Mouse (Mus musculus) hindbrain, embryonic 14.5 days (tissue): ENCODE data around the gene Kitl. TPM values are rescaled to one million over a fixed set of nuclear protein-coding genes. Genes with fewer than 3 reads are reported as not detected.

Source experiments
- ATAC-seq: fragments of 200-750 bp; cut with Nextera tagmentation; 2 replicates; pipeline ENCODE4 v1.8.0; 2017; ENCODE audit warnings: moderate number of reproducible peaks, mild to moderate bottlenecking, moderate TSS enrichment, moderate library complexity; ENCODE audit not compliant: low FRiP score
- DNase-seq: peaks from one replicate; pipeline ENCODE4 v3.0.0-alpha.2; 2015; ENCODE audit warnings: low spot score
- H3K27ac ChIP-seq: fragments of 300-500 bp; sonication (generic); 2 replicates; pipeline ENCODE4 v1.5.1; 2014; ENCODE audit warnings: mild to moderate bottlenecking, moderate library complexity
- H3K27me3 ChIP-seq: fragments of 300-500 bp; sonication (generic); 2 replicates; pipeline ENCODE4 v1.6.1; 2014; ENCODE audit warnings: mild to moderate bottlenecking, low read length, mixed read lengths; ENCODE audit not compliant: control insufficient read depth, insufficient read depth
- H3K36me3 ChIP-seq: fragments of 300-500 bp; sonication (generic); replicated peaks from 2 replicates; pipeline ENCODE4 v1.6.1; 2014; ENCODE audit not compliant: control insufficient read depth, insufficient read depth
- H3K4me1 ChIP-seq: fragments of 300-500 bp; sonication (generic); replicated peaks from 2 replicates; pipeline ENCODE4 v1.6.1; 2014; ENCODE audit warnings: antibody characterized with exemption, low read length, mixed read lengths; ENCODE audit not compliant: control insufficient read depth, insufficient read depth
- H3K4me2 ChIP-seq: fragments of 300-500 bp; sonication (generic); replicated peaks from 2 replicates; pipeline ENCODE4 v1.6.1; 2014; ENCODE audit warnings: mild to moderate bottlenecking, moderate library complexity
- H3K4me3 ChIP-seq: fragments of 300-500 bp; sonication (generic); replicated peaks from 2 replicates; pipeline ENCODE4 v1.5.1; 2014; ENCODE audit warnings: mild to moderate bottlenecking, low read length
- H3K9ac ChIP-seq: fragments of 300-500 bp; sonication (generic); 2 replicates; pipeline ENCODE4 v1.6.1; 2014
- H3K9me3 ChIP-seq: fragments of 300-500 bp; sonication (generic); 2 replicates; pipeline ENCODE4 v1.6.1; 2016; ENCODE audit warnings: low read length; ENCODE audit not compliant: control insufficient read depth
- whole genome bisulfite sequencing: fragments of 180-500 bp; shearing (Covaris S2); extraction: QIAGEN DNeasy Blood & Tissue Kit; methylation state at CpG from one replicate; pipeline ENCODE4 v1.1.7; 2014; 5-methylcytosine and 5-hydroxymethylcytosine counted together
- polyA plus RNA-seq: library from polyadenylated mRNA; unstranded; fragments of >200 nt; fragmentation: Nextera tagmentation; extraction: Ambion mirVana; gene quantifications from 2 replicates; pipeline ENCODE4 v1.2.1, GENCODE M21; 2014

The Kitl gene
- polyA plus RNA-seq: 34.4 and 41.6 TPM in 2 replicates

DNA sequence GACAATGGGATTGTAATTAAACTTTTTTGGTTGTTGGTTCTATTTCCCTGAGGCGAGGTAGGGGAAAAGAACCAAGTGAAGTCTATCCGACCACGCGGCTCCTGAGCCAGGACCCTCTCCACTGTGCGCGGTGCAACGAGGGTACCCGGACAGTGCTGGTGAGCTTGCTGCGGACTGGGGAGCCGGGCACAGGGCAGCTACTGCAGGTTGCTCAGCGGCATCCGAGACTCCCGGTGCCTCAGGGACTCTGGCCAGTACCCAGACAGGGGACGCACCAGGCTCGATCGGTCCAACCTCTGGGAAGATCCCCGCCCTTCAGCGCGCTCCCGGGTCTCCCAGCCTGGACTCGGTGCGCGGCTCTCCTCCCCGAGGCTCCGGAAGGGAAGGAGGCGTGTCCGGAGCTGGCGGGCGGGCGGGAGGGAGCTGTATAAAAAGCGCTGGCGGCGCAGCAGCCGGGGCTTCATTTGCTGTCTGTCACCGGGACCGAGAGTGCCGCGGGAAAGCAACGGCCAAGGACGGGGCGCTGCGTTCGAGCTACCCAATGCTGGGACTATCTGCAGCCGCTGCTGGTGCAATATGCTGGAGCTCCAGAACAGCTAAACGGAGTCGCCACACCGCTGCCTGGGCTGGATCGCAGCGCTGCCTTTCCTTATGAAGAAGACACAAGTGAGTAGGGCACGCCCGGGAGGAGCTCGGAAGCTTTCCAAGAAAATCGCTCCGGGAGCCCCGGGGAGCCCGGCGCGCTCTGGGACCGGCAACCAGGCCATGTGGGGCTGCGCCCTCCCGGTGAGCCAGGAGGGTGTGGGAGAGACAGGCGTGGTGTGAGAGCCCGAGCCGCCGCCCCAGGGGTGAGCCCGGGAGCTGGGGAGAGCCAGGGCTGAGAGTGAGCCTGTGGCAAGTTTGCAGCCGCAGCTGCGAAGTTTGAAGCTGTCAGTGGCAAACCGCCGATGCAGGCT lies at the start of gene Kitl:
Kitl (plus strand) TSS at position 261 of the 956 bp plus-strand sequence.
- peak; percentile 69 for DNase-seq
- peaks cover 10% of the 10 kb centered on the region for H3K4me1 ChIP-seq
- under 1% methylated on average over 68 of the region's 70 CpGs for WGBS

GRCm38 (mm10) chr10:99972866-99973265 lies 42.6 kb upstream of the Kitl start:
- DNase-seq: no peak

More for the DNA sequence above, at the start of gene Kitl:
- peak within 1 kb of the TSS; percentile 52 for H3K27ac ChIP-seq
- no peaks in the 10 kb centered on the region for H3K9me3 ChIP-seq
- H3K4me2 ChIP-seq: peak within 1 kb of the TSS; percentile 100
- peaks cover 50% of the 10 kb centered on the region for H3K27me3 ChIP-seq
- peak; percentile 89 for ATAC-seq
- peak within 1 kb of the TSS; percentile 74 for H3K9ac ChIP-seq
- H3K4me3 ChIP-seq: peak within 1 kb of the TSS; percentile 80
- no peaks in the 10 kb centered on the region for H3K36me3 ChIP-seq

GRCm38 (mm10) chr10:99980096-99980495 lies 35.3 kb upstream of the Kitl start:
- Histone ChIP-seq H3K4me2 (no peak overlapping the region), H3K9me3 (no peaks in the 10 kb centered on the region), H3K4me1 (no peaks in the 10 kb centered on the region), H3K4me3 (no peak overlapping the region), H3K27ac (no peak overlapping the region), H3K27me3 (no peaks in the 10 kb centered on the region), H3K9ac (no peak overlapping the region), H3K36me3 (no peaks in the 10 kb centered on the region)
- ATAC-seq (no peak), DNase-seq (no peak)
- WGBS: 87% methylated on average over 3 of the region's 3 CpGs

More at GRCm38 (mm10) chr10:99972866-99973265, 42.6 kb upstream of the Kitl start:
- ATAC-seq: no peak
- H3K36me3 ChIP-seq: no peaks in the 10 kb centered on the region
- H3K27ac ChIP-seq: no peak overlapping the region
- 69% methylated on average over 8 of the region's 8 CpGs for WGBS
- H3K9ac ChIP-seq: no peak overlapping the region
- no peak overlapping the region for H3K4me2 ChIP-seq
- H3K9me3 ChIP-seq: no peaks in the 10 kb centered on the region
- H3K27me3 ChIP-seq: no peaks in the 10 kb centered on the region
- H3K4me3 ChIP-seq: no peak overlapping the region
- H3K4me1 ChIP-seq: no peaks in the 10 kb centered on the region

DNA sequence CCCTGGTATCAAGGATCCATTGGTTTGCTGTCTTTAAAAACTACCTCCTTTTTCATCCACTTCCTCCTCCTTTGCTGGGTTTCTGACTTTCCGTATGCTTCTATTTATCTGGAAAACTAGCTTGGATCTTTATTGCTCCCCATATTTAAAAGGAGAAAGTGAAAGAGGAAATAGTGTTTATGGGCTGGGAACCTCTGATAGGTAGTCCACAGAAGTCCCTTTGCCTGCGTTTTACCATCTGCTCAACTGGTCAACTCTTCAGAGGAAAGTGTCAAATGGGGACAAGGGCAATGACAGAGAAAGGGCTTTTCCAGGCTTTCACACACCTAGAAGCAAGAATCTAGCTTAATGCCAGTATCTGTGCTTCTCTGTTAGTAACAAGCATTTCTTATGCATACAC lies 34.5 kb upstream of the Kitl start:
- WGBS: 89% methylated on average over 2 of the region's 2 CpGs
- H3K9ac ChIP-seq: no peak overlapping the region

DNA sequence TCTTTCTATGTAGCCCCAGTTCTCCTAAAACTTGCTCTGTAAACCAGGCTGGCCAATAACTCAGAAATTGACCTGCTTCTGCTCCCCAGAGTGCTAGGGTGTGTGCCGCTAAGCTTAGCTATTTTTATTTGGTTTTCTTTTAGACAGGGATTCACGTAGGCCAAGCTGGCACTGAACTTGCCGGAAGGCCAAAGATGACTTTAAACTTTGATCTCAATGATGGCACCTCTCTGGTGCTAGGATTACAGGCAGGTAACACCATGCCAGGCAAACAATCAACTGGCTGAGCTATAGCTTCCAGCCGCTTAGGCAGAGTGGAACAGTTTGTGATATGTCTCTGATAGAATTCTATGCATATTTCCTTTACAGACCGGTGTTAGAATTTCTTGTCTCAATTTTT lies 33.5 kb upstream of the Kitl start:
- WGBS: 97% methylated on average over 5 of the region's 5 CpGs
- H3K9me3 ChIP-seq: no peaks in the 10 kb centered on the region
- no peak overlapping the region for H3K27ac ChIP-seq
- no peak overlapping the region for H3K4me2 ChIP-seq
- ATAC-seq: no peak
- H3K9ac ChIP-seq: no peak overlapping the region
- no peak overlapping the region for H3K4me3 ChIP-seq
- DNase-seq: no peak
- no peaks in the 10 kb centered on the region for H3K4me1 ChIP-seq
- H3K27me3 ChIP-seq: no peaks in the 10 kb centered on the region
- H3K36me3 ChIP-seq: no peaks in the 10 kb centered on the region

More for the DNA sequence above, 34.5 kb upstream of the Kitl start:
- H3K4me2 ChIP-seq: no peak overlapping the region
- H3K4me1 ChIP-seq: no peaks in the 10 kb centered on the region
- H3K36me3 ChIP-seq: no peaks in the 10 kb centered on the region
- no peak overlapping the region for H3K27ac ChIP-seq
- ATAC-seq (no peak), DNase-seq (no peak)
- no peaks in the 10 kb centered on the region for H3K9me3 ChIP-seq
- no peak overlapping the region for H3K4me3 ChIP-seq
- H3K27me3 ChIP-seq: no peaks in the 10 kb centered on the region

DNA sequence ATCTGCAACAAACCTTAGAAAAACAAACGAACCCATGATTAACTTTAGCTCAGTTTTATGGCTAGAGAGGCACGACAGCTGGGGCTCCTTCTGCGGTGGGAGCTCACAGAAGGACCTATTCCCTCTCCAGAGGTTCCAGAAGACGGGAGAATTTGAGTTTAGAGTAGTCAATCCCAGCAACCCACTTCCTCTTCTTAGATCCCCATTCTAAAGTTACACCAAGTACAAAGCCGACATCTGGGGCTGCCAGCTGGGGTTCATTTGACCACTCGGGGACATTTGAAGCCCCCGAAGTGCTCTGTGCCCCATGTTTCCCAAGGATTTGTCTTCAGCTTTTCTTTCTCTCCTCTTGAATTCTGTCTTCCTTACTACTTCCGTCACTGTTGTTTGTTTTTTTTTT lies 28.7 kb upstream of the Kitl start:
- Histone ChIP-seq H3K4me1 (no peaks in the 10 kb centered on the region), H3K4me3 (no peak overlapping the region), H3K36me3 (no peaks in the 10 kb centered on the region), H3K9me3 (no peaks in the 10 kb centered on the region), H3K4me2 (no peak overlapping the region), H3K9ac (no peak overlapping the region), H3K27ac (no peak overlapping the region), H3K27me3 (no peaks in the 10 kb centered on the region)
- WGBS: 75% methylated on average over 8 of the region's 8 CpGs
- no peak for ATAC-seq
- DNase-seq: no peak

DNA sequence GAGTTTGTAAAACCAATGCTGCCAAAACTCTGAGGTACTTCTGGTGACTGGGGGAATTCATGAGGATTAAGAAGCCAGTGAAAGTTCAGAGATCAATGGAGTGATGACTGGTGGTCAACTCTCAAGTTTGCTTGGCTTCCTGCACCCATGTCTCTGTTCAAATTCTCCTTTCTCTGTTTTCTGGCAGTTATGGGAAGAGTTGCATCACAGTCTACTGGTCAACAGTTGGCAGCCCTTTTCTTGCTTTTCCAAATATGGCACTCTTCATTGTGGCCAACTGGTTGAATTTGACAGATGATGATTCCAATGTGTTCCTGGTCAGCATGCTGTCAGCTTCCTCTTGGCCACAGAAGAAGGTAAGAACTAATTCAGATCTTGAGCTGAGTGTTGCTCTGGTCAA lies 25.7 kb upstream of the Kitl start:
- ATAC-seq (no peak), DNase-seq (no peak)
- Histone ChIP-seq H3K9me3 (no peaks in the 10 kb centered on the region), H3K36me3 (no peaks in the 10 kb centered on the region), H3K4me2 (no peak overlapping the region), H3K4me3 (no peak overlapping the region), H3K4me1 (no peaks in the 10 kb centered on the region), H3K27me3 (no peaks in the 10 kb centered on the region), H3K9ac (no peak overlapping the region), H3K27ac (no peak overlapping the region)

DNA sequence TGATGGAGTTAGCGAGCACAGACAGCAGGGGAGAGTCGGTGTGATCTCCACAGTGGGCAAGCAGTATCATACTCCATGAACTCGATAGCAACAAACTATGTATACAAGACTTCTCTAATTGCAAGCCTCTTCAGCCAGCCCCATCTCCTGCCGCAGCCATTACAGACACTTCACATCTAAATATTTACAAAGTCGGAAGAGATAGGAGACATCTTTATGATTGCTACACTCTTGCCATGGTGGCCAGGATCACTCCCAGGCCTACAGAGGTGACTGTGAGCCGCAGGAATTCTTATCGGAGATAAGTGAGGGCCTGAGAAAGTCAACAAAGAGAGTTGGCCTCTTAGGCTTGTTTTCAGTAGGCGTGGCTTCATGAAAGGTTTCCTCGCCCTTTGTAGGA lies 23.3 kb upstream of the Kitl start:
- Histone ChIP-seq H3K9me3 (no peaks in the 10 kb centered on the region), H3K4me3 (no peak overlapping the region), H3K4me2 (no peak overlapping the region), H3K27ac (no peak overlapping the region), H3K9ac (no peak overlapping the region), H3K27me3 (no peaks in the 10 kb centered on the region), H3K4me1 (no peaks in the 10 kb centered on the region), H3K36me3 (no peaks in the 10 kb centered on the region)
- DNase-seq: no peak
- 91% methylated on average over 9 of the region's 9 CpGs for WGBS
- no peak for ATAC-seq

GRCm38 (mm10) chr10:100001452-100001851 lies 14.0 kb upstream of the Kitl start:
- 87% methylated on average over 4 of the region's 4 CpGs for WGBS
- Histone ChIP-seq H3K9ac (no peak overlapping the region), H3K27me3 (no peaks in the 10 kb centered on the region), H3K9me3 (no peaks in the 10 kb centered on the region), H3K4me1 (no peaks in the 10 kb centered on the region), H3K4me2 (no peak overlapping the region), H3K4me3 (no peak overlapping the region), H3K27ac (no peak overlapping the region), H3K36me3 (no peaks in the 10 kb centered on the region)
- no peak for DNase-seq
- no peak for ATAC-seq
